Mouse (Mus musculus) CD8-positive naive resting alpha-beta T cell, adult 57 days (primary cell): ENCODE measurements around the gene Pdzd11. TPM values are rescaled to one million over a fixed set of nuclear protein-coding genes. Genes with fewer than 3 reads are reported as not detected.

ENCODE experiments used
- total RNA-seq: library from RNA; stranded (reverse); gene quantifications from one replicate; pipeline ENCODE4 v1.2.4, GENCODE M21; 2023

Pdzd11 gene
- 19.0 TPM for total RNA-seq

GRCm38 (mm10) chrX:100625802-100626793, at the start of gene Pdzd11:
Pdzd11 (minus strand) TSS chrX:100626568.

GRCm38 (mm10) chrX:100625546-100625801, 894 bp downstream of the Pdzd11 start, which contains the start of gene Kif4:
Kif4 (plus strand) TSS chrX:100625737.

GRCm38 (mm10) chrX:100605314-100605713, 21.1 kb downstream of the Pdzd11 start, which contains the start of gene Arr3:
Arr3 (plus strand) TSS chrX:100605497.

GRCm38 (mm10) chrX:100594791-100595190, 31.6 kb downstream of the Pdzd11 start, which contains the start of gene P2ry4:
P2ry4 (minus strand) TSS chrX:100594869.

Other genes with a start within 250 kb of the Pdzd11 start
- gene Otud6a, start 197.6 kb downstream of the Pdzd11 start, total RNA-seq = not detected
- 0.24 TPM for gene Awat2, start 183.9 kb downstream of the Pdzd11 start, total RNA-seq
- gene Igbp1, start 132.3 kb downstream of the Pdzd11 start, total RNA-seq = 63.4 TPM
- not detected for gene Dgat2l6, start 101.7 kb downstream of the Pdzd11 start, total RNA-seq
- gene Awat1, start 54.3 kb downstream of the Pdzd11 start, total RNA-seq = not detected
- not detected for gene P2ry4, start 31.7 kb downstream of the Pdzd11 start, total RNA-seq
- not detected for gene Arr3, start 21.1 kb downstream of the Pdzd11 start, total RNA-seq
- gene Kif4, start 831 bp downstream of the Pdzd11 start, total RNA-seq = 0.31 TPM
- not detected for gene Gdpd2, start 103.3 kb upstream of the Pdzd11 start, total RNA-seq
- 7.6 TPM for gene Dlg3, start 141.2 kb upstream of the Pdzd11 start, total RNA-seq